Mouse (Mus musculus): Measurements from ENCODE around the gene Sept7.
"Not testable (repeated sequence)": the region's sequence is repeated elsewhere in the genome, so short reads cannot be mapped to it uniquely, and the experiment has no call there.

Gene Sept7

DNA sequence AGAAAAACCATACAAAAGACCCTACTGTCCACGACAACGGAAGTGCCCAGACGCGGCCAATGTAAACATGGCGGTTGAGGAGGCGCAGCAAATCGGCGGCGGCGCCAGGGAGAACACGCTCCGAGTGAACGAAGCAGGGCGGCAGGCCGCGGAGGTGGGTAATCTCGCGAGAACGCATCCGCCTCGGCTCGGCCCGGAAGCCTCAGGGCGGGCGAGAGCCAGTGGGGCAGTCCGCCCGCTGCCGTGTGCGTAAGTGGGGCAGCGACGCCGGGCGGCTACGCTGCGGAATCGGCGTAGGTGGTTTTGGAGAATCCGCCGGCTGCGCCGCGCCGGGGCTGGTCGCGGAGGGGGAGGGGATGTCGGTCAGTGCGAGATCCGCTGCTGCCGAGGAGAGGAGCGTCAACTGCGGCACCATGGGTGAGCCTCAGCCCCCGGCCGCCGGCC lies at the start of gene Sept7:
Gene Sept7, plus strand, starts transcription at position 157 of the 444 bp plus-strand sequence.
- peak; percentile 99 for DNase-seq

GRCm38 (mm10) chr9:25208087-25208803 lies 44.0 kb upstream of the Sept7 start:
- peak; percentile 33 for DNase-seq

DNA sequence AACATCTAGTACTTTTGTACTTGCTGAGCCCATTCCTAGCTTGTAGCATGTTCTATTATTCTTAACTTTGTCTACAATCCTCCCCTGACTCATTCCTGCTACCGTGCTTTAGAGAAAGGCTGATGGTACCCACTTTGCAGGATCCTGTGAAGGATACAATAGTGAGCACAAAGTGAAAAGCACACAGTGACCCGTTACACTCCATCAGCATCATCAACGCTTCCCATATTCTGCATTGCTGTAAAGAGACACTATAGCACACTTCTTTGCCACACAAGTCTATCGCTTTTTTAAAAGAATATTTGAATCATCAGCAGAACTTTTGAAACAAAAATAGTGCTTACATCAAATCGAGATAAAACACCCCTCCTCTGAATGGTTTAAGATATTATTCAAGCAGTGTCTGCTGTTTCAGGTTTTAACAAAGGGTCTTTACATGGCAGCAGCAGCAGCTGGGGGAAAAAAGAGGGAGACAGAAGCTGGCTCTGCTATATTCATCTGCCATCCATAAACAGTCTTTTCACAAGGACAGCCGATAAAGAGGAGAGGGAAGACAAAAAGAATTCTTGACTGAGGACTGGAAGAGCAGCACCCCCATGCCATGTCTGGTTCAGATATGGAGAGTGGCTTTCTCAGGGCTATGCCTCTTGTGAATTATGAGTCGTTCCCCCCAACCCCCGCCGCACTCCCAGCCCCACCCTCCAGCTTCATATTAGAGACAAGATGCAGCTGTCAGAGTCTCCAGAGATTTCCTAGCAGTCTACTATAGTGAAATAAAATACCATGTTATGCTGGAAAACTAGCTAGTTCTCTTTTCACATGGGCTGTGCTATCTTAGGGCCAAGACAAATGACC lies 39.7 kb upstream of the Sept7 start:
- no peak for DNase-seq

- no peak for DNase-seq
These were observed 39.1 kb upstream of the Sept7 start for GRCm38 (mm10) chr9:25213164-25213557.

DNA sequence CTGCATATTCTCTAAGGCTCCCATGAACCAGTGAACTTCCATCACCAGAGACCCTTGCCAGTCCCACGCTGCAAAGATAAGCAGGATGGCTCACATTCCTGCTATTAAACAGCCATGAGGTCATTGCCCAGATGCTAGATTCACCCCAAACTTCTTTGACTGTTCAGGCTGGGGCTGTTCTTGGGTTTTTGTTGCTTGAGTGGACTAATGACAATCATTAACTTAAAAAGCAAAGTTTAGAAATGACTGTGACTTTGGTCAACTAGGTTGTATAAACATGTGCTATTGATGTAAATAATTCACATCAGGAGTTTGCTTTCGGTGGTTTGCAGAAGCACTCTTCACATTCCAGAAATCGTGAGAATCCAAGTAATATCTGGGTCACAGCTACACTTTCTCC lies 36.8 kb upstream of the Sept7 start:
- DNase-seq: no peak

DNA sequence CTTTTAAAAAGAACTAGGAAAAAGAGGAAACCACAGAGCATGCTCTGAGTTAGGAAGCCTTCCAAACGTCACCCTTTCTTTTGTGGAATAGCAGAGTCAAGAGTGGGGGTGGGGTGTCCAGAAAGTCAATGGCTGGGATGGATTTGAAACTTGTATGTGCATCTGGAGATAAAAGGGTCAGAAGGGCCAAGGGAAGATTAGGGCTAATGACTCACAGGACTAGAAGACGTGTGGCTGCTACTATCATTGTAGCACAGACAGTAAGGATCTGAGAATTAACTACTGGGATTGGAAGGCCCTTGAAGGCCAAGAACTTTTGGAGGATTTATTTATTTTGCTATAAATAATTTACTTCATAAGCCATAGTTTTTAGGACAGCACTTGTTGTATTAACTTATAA lies 36.0 kb upstream of the Sept7 start:
- DNase-seq: no peak

- DNase-seq: no peak
These were observed 33.3 kb upstream of the Sept7 start for GRCm38 (mm10) chr9:25218954-25219353.

- DNase-seq: no peak
These were observed 32.4 kb upstream of the Sept7 start for GRCm38 (mm10) chr9:25219882-25220281.

DNA sequence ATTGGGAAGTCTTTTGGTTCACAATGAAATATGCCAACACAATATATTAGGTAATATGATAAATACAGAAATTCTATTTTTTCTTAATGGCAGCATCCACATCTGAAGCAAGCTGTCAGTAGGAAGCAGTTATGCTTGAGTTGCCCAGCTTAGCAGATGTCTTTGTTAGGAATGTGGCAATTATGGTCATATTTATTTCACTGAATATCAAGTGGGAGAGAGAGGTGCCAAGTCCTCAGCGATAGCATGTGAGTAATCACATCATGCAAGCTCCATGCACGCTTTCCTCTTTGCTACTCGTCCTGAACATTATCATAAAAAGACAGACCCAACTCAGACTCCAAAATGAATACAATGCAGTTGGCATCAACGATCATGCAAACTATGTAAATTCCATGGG lies 27.3 kb upstream of the Sept7 start:
- DNase-seq: no peak

DNA sequence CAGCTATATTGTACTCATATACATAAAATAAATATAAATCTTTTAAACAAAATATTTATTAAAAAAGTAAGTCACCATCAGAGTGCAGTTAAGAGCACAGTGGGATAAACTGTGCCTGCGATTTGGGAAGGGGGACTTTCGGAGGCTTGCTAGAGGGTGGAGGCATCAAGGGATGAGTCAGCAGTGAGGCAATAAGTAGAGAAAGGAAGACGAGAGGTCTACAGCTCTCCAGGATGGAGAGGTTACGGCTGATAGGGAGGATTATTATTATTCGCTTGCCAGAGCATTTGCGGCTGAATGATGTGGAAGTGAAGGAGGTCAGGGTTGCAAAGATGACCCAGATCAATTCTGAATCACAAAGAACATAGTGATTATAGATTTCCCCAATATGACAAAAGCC lies 22.5 kb upstream of the Sept7 start:
- no peak for DNase-seq

DNA sequence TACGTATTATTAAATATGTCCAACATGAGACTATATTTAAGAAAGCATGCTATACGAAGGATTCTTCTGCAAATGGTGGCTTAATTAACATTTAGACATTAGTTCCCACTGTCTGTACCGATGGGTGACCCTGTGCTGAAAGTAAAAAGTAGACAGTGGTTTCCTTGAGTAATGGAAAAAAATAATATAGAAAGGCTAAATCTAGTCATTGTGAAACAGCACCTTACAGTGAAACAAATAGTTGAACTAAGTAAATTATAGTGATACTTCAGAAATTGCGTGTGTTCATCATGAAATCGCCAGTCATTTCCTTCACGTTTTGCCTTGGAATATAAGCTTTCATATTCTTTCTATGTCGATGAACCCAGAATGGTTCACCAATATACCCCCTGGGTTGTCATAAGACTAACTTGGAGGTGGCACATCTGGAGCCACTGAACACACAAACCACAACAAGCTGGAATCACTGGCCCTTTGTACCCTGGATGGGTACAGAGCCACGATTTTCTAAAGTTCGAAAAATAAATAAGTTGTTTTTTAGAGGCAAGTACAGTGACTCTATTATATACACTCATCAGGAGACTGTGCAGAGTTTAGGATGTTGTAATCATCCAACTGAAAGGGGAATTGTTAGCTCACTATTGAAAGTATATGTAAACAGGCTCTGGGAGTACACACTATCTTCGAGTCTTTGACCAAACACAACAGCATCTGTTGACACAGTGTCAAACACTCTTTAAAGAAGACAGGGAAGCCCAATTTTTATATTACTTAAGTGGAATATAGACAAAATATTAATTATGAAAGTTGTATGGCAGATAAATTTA lies 21.8 kb upstream of the Sept7 start:
- no peak for DNase-seq

- no peak for DNase-seq
These were observed 11.2 kb upstream of the Sept7 start for GRCm38 (mm10) chr9:25241065-25241464.

DNA sequence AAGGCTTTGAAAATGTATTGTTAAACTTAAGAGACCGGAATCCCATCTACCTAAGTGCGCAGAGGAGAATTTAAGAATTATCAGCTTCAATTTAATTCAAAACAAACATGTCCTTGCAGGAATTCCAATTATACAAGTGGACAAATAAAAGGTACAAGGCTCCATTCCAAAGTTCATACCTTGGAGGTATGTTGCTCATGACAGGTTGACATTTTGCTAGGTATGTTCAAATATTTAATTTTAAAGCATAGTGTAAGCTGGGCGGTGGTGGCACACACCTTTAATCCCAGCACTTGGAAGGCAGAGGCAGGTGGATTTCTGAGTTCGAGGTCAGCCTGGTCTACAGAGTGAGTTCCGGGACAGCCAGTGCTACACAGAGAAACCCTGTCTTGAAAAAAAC lies 10.5 kb upstream of the Sept7 start:
- DNase-seq: not testable (repeated sequence)

- DNase-seq: no peak
These were observed 10.0 kb upstream of the Sept7 start for GRCm38 (mm10) chr9:25242266-25242665.

DNA sequence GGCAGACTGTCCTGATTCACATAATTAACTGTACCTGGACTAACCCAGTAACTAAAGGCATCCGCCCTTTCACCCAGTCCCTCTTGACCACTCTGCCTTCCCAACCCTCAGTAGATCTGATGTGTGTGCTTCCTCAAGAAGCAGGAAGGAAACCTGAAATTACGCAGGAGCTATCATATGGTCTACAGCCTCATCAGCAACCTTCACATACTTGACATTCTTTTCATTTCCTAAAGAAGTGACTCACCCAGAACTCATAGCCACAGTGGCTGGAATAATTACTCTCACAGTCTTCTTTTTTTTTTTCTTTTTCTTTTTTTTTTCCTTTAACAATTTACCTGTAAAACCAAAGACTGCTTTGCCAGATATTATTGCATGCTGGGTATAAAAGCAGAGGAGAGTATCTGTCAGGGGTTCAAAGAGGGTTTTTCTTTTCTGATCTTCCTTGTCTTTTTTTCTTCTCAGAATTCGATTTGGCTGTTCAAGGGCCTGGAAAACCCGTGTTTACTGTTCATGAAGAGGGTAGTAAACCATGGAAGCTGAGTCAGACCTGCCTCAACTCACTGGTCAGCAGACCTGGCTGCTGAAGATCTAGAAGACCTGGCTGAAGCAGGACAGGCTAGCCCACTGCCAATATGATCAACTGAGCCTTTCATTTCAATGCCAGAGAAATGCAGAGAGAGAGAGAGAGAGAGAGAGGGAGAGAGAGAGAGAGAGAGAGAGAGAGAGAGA lies 8.1 kb upstream of the Sept7 start:
- DNase-seq: no peak

- no peak for DNase-seq
These were observed 7.1 kb upstream of the Sept7 start for GRCm38 (mm10) chr9:25245125-25245524.

GRCm38 (mm10) chr9:25246508-25246907 lies 5.7 kb upstream of the Sept7 start:
- DNase-seq: no peak

DNA sequence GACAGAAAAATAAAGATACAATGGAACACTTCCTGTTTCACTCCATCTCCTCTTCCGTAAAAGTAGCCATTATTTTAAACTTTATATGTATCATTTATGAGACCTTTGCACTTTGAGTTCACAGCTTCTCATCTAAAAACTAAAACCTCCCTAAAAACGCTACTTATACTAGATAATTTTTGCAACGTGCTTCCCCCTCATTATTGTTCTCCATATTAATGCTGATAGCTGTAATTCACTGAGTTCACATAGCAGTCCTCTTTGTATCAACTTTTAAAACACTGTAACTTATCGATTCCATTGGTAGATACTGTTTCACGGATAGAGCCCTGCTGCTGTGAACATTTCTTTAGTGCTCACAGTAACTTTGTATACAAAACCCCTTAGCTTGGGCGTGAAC lies 1.1 kb upstream of the Sept7 start:
- DNase-seq: no peak

- DNase-seq: peak; percentile 87
These were observed 492 bp upstream of the Sept7 start for GRCm38 (mm10) chr9:25251611-25252282.

- no peak for DNase-seq
These were observed 679 bp downstream of the Sept7 start for GRCm38 (mm10) chr9:25252759-25253477.

DNA sequence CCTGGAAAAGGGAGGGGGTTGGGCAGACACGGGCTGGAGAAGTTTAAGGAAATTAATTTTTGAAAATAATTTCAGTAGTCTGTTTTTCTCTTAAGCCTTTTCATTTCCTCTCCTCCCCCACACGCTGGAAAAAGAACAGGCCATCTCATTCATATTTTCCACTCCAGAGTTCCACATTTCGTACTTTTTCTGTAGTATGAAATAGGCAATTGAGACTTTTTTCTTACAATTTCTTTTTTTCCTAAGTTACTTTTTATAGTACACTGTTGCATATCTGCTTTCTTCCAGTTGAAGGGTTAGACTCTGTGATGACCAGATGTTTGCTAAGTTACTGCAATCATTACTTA lies 1.2 kb downstream of the Sept7 start:
- no peak for DNase-seq
